Mouse (Mus musculus) olfactory bulb, adult 2 months (tissue): ENCODE measurements at regions not wholly inside any gene's neighbourhood (a gene's known extent, or its start where the extent isn't known, plus 50 kb on each side); places are given as distances from the start of the nearest gene placed in this dataset.

Experiments
- H3K27ac ChIP-seq: fragments of 200-500 bp; 2 replicates; pipeline ENCODE4 v1.5.1; 2012; ENCODE audit warnings: low read depth, low read length; ENCODE audit not compliant: insufficient read depth
- H3K4me1 ChIP-seq: fragments of 200-500 bp; 2 replicates; pipeline ENCODE4 v1.6.1; 2012; ENCODE audit warnings: low read length; ENCODE audit not compliant: control insufficient read depth, insufficient read depth
- H3K4me3 ChIP-seq: fragments of 200-500 bp; 2 replicates; pipeline ENCODE4 v1.5.1; 2012; ENCODE audit warnings: mild to moderate bottlenecking, low read depth, low read length, moderate library complexity; ENCODE audit not compliant: insufficient read depth
- CTCF ChIP-seq: fragments of 200-500 bp; IDR thresholded peaks from 2 replicates; pipeline ENCODE4 v1.5.1; 2012; ENCODE audit warnings: low read depth, mild to moderate bottlenecking, low read length, moderate library complexity; ENCODE audit not compliant: insufficient read depth
- POLR2A ChIP-seq: fragments of 200-500 bp; IDR thresholded peaks from 2 replicates; pipeline ENCODE4 v1.6.1; 2012; ENCODE audit warnings: mild to moderate bottlenecking, low read depth, low read length, moderate library complexity; ENCODE audit not compliant: insufficient read depth
- WGBS: fragments of 180-500 bp; shearing (Covaris S2); methylation state at CpG from one replicate; pipeline ENCODE4 v1.1.7; 2018; 5-methylcytosine and 5-hydroxymethylcytosine counted together

DNA sequence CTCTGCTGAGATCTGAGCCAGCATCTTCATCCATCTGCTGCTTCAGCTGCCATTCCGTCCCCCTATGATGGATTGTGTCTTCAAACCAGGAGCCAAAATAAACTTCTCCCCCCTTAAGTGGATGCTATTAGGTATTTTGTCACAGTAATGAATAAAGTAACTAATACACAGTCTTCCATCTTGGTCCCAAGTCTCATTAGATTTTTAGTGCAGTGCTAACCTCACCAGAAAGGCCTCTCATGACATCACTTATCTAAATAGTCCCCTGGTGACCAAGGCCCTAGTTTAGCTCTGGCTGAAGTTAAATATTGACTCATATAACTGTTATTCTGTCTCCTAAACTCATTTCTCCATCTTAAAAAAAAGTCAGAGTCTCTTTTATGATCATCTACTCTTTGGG is 658.1 kb downstream of the Ntrk3 start:
- WGBS: 77% methylated on average over 1 of the region's 1 CpGs
- Histone ChIP-seq H3K4me1 (no peaks in the 10 kb centered on the region), H3K4me3 (no peak overlapping the region), H3K27ac (no peak overlapping the region)
- TF ChIP-seq CTCF (no peak), POLR2A (no peak)

- Histone ChIP-seq H3K4me1 (peaks cover 4% of the 10 kb centered on the region; the same call in 1 of the 2 replicates), H3K27ac (0 out of 2 replicates have a peak overlapping the region, but pooled peaks have one; percentile 23), H3K4me3 (no peak overlapping the region)
- 70% methylated on average over 7 of the region's 7 CpGs for WGBS
- TF ChIP-seq POLR2A (no peak), CTCF (no peak)
Observed at GRCm38 (mm10) chr7:78071131-78071530, 666.7 kb downstream of the Ntrk3 start.

DNA sequence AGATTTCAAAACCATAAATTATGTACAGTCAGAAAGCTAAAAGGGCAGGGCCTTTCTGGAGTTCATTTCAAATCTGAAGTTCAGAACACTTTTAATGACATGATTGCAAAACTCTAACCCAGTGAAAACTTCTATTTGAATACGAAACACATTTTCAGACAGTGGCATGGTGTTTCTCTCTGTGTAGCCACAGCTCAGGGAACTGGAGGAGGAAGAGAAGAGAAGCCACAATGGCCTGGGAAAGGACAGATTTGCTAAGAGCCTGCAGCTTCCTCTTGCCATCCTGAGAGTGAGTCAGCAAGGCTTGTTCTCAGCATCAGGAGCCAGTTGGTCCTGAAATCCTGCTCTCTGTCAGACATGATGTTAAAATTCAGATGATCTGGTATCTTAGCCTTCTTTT is 676.2 kb downstream of the Ntrk3 start:
- TF ChIP-seq CTCF: no peak
- no peak for TF ChIP-seq POLR2A
- 95% methylated on average over 1 of the region's 1 CpGs for WGBS
- H3K4me3 ChIP-seq: no peak overlapping the region
- H3K4me1 ChIP-seq: no peaks in the 10 kb centered on the region
- H3K27ac ChIP-seq: no peak overlapping the region

DNA sequence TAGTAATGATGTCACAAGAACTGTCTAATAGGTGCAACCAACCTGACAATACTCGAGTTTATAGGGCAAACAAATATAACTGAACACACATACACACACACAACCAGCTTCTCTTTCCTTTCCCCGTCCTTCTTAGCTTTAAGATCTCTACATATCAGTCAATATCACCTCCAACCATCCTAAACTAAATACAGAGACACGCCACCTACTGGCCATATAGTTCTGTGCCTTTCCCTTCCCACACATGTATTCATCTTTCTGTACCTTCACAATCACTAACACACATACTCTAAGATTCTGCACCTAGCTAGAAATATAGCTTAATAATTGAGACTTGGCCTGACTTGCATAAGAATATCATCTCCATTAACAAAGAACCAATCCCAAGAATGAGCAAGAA is 688.2 kb downstream of the Ntrk3 start:
- Histone ChIP-seq H3K4me3 (no peak overlapping the region), H3K4me1 (no peaks in the 10 kb centered on the region), H3K27ac (no peak overlapping the region)
- no peak for TF ChIP-seq POLR2A
- no peak for TF ChIP-seq CTCF
- 80% methylated on average over 3 of the region's 3 CpGs for WGBS

- no peak overlapping the region for H3K4me3 ChIP-seq
- no peak overlapping the region for H3K27ac ChIP-seq
- WGBS: 70% methylated on average over 5 of the region's 5 CpGs
- H3K4me1 ChIP-seq: no peaks in the 10 kb centered on the region
- no peak for TF ChIP-seq POLR2A
- no peak for TF ChIP-seq CTCF
Observed at GRCm38 (mm10) chr7:78045456-78045855, 692.4 kb downstream of the Ntrk3 start.

DNA sequence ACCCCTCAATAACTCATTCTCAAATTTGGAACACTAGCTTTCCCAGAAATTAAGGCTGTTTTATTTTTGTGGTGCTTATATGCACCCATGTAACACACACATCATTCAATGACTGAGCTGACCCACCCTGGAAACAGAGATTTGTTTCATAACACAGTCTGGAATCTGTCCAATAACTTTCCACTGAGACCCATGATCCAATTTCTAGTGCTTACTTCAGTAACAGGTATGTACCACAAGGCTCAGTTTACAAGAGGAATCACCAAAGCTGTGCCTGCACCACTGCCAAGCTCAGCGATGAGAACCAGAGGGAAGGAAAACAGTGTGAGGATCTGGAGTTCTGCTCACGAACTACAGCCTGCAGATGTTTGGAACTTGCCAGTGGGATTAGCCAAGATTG is 706.8 kb downstream of the Ntrk3 start:
- Histone ChIP-seq H3K27ac (no peak overlapping the region), H3K4me3 (no peak overlapping the region), H3K4me1 (no peaks in the 10 kb centered on the region)
- TF ChIP-seq CTCF: no peak
- no peak for TF ChIP-seq POLR2A
- 70% methylated on average over 2 of the region's 2 CpGs for WGBS

- WGBS: 73% methylated on average over 4 of the region's 4 CpGs
- H3K27ac ChIP-seq: no peak overlapping the region
- H3K4me1 ChIP-seq: no peaks in the 10 kb centered on the region
Observed at GRCm38 (mm10) chr7:78026992-78027615, 710.7 kb downstream of the Ntrk3 start.

GRCm38 (mm10) chr7:78023591-78023990 is 714.2 kb downstream of the Ntrk3 start:
- no peak overlapping the region for H3K27ac ChIP-seq
- 100% methylated on average over 1 of the region's 1 CpGs for WGBS

More at GRCm38 (mm10) chr7:78026992-78027615, 710.7 kb downstream of the Ntrk3 start:
- TF ChIP-seq CTCF (no peak), POLR2A (no peak)
- no peak overlapping the region for H3K4me3 ChIP-seq

DNA sequence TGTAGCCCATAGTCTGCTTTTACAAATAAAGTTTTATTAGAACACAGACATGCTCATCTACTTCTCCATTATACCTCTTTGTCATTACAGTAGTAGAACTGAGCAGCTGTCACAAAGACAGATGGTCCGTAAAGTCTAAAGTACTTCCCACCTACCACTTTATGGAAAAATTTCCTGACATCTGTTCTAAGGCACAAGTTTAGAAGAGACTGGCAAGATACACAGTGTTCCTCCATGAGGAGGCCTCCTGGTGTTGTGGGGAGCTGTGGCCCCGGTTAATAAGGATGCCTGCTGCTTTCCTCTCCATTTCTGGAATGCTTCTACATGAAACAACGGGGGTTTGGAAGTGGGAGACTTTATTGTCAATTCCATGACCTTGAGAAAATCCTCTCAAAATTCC is 714.7 kb downstream of the Ntrk3 start:
- no peak for TF ChIP-seq CTCF
- TF ChIP-seq POLR2A: no peak
- 68% methylated on average over 3 of the region's 3 CpGs for WGBS
- Histone ChIP-seq H3K4me3 (no peak overlapping the region), H3K4me1 (no peaks in the 10 kb centered on the region), H3K27ac (no peak overlapping the region)

More at GRCm38 (mm10) chr7:78023591-78023990, 714.2 kb downstream of the Ntrk3 start:
- no peak for TF ChIP-seq POLR2A
- no peak for TF ChIP-seq CTCF
- Histone ChIP-seq H3K4me1 (no peaks in the 10 kb centered on the region), H3K4me3 (no peak overlapping the region)
